Mouse (Mus musculus): ENCODE data around the gene Inpp4b. TPM values are rescaled to one million over a fixed set of nuclear protein-coding genes. Genes with fewer than 3 reads are reported as not detected.

The Inpp4b gene
- total RNA-seq, 1 experiment from 2014 or later, result 5.7 TPM

DNA sequence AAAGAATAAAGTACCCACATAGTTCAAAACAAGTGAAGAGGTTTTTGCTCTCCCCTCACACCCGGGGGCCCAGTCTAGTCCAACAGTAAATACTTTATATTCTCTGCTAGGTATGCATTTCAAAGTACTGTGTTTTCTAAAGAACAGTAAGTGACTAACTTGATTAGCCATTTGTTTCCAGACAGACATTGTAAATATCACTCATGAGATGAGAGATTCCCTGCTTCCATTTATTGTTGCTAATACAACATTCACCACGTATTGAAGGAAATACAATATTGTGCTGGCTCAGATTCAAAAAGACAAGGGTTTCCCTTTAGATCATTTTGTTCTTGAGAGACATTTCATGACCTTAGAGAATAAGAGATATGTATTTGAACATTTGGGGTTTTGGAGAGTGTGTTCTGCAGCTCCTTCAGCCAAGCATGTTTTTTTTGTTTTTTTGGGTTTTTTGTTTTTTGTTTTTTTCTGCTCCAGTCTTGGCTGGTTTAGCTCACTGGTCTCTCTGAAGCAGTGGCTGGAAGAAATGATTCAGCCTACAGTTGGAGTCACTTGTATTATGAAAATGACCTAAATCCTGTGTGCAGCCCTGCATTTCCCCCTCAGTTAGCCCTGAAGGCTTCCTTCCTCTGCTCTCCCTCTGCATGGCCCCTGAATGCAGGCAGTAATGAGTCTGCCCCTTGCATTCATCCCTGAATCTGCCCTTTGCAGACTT lies 426.5 kb downstream of the Inpp4b start:
- ATAC-seq (replicated peaks; ENCODE audit: low read depth, poor library complexity, severe bottlenecking), result no peak

DNA sequence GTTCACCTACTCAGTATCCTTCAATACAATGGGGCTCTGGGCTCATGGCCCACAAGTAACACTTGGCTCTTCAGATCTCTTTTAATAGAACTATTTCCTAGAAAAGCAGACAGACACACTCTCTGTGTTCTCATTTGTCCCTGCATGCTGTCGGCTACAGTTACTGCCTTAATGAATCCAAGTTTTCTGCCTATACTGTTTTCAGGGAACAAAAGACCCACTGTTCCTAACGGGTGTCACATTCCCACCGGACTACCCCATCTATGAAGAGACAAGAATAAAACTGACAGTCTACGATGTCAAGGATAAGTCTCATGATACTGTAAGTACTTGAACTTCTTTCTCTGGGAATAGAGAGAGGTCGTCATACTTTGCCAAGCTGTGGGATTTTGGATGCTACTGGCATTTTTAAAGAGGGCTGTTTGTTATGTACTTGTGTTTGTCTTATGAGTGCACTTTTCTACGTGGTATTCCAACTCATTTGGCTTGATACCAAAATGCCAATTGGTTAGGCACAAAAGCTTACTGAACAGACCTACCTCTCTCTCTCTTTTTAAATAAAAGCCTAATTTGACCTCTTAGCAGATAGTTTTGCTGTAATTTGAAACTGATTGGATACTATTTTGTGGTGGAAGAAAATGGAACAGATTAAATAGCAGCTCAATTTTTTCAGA lies 428.4 kb downstream of the Inpp4b start:
- no peak for ATAC-seq (replicated peaks; ENCODE audit: low read depth, poor library complexity, severe bottlenecking)

DNA sequence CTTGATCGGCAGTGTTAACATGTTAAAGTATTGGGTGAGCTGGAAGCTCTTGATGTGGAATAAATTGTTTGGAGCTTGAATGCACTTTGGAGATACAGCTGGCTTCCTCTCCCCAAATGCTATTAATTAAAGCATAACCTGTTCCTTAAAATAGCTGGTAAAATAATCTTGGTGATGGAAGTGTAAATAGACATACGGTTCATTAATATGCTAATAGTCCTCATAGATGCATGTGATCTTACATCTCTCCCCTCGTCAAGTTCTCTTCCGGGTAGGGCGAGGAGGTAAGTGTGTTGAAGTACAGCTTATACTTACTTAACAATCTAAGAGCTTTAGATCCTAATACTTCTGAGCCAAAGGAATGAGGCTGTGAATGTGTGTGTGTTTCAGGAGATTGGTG lies 430.5 kb downstream of the Inpp4b start:
- no peak for ATAC-seq (replicated peaks; ENCODE audit: low read depth, poor library complexity, severe bottlenecking)

DNA sequence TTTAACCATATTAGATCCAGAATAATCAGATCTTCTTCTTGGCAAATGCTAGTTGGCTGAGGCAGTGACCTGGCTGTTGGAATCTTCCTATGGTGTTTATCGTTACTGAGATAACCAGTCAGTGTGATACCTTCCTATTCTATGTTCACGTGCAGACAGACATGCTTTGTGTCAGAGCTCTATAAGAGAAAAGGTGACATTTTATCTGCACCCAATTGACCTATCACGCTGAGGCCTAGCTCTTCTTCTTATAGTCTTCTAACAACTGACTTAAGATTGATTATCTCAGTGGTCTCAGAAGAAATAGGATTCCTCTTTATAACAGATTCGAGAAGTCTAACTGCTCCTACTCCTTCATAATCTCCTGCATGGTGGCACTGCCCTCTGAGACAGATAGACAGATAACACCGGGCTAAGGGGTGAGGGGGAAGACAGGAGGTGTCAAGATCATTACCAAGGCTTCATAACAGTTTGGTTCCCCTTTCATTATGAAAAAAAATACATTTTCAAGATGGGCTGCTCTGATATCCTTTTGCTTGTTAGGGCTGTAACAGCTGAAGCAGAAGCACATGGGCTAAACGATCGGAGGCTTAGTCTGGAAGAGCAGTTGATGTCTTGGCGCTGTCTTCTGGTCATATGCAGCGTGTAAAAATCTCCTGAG lies 431.1 kb downstream of the Inpp4b start:
- peak; percentile 55 for ATAC-seq (replicated peaks; ENCODE audit: low read depth, poor library complexity, severe bottlenecking)

DNA sequence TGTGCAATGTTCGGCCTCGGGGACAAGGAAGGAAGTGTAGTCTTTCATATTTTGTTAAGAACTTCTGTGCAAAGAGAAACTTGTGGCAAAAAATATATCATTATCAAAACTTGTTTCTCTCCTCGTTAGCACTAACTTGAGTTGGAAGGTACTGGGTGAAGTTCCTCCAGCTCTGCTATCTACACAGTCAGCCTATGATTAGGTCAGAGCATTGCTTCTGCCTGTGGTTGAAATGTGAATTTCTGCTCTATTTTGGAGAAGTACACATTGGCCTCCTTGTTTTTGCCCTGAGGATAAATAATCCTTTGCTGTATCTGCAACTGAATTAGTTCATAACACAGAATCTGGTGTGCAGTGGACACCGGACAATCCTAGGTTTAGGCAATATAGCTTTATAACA lies 431.7 kb downstream of the Inpp4b start:
- ATAC-seq (replicated peaks; ENCODE audit: low read depth, poor library complexity, severe bottlenecking), result peak; percentile 66

DNA sequence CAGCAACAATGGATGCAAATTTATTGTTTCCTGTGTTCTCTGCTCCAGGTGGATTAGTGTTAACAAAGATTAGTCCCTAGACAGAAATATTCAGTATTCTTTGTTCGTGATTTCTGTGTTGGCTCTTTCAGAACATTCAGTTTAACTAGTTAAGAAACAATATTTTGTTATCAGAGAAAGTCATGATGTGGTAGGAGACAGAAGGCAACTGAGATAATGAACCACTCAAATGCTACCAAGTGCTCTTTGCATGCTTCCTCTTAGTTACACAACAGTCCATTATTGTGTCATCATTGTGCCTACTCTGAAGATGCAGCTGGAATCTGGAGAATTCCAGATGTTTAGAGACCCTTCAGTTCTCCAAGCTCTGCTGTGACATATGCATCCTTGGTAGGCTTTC lies 432.1 kb downstream of the Inpp4b start:
- ATAC-seq (replicated peaks; ENCODE audit: low read depth, poor library complexity, severe bottlenecking), result peak; percentile 84

- ATAC-seq (replicated peaks; ENCODE audit: low read depth, poor library complexity, severe bottlenecking), result no peak
These were observed 434.3 kb downstream of the Inpp4b start for GRCm38 (mm10) chr8:81776516-81777237.

GRCm38 (mm10) chr8:81777704-81778103 lies 435.3 kb downstream of the Inpp4b start:
- ATAC-seq (replicated peaks; ENCODE audit: low read depth, poor library complexity, severe bottlenecking), result no peak

DNA sequence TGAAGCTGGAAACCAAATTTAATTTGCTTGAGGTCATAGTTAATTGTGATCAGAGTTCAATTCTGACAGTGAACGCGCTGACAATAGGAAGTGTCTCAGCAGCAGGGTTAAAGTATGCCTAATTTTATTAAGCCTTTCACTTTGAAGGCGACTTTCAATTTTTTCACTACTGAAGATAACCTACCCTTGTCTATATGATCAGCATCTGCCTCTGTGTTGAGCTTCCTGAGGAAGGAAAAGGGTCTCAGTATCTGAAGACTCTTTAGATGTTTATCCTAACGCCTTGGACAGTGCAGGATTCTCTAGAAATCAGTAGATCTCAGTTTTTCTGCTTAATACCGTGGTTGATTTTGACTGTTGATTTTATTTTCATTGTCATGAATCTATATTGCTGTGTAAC lies 437.1 kb downstream of the Inpp4b start:
- ATAC-seq (replicated peaks; ENCODE audit: low read depth, poor library complexity, severe bottlenecking), result no peak

DNA sequence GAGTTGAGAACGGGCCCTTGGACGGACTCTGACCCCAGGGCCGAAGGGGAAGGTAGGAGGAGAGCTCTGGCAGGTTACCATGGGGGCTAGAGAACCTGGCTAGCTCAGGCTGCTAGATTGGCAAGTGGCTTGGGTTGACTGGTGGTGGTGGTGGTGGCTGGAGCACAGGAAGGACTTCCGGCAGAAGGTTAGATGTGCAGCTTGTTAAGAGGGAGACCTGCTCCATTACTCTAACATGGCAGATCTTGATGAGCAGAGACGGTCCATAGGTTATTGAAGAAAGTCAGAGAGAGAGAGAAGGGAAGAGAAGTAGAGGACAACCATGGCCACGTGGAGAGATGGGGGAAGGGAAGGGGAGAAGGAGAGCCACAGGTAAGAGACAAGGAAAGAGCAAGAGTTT lies 437.8 kb downstream of the Inpp4b start:
- no peak for ATAC-seq (replicated peaks; ENCODE audit: low read depth, poor library complexity, severe bottlenecking)

DNA sequence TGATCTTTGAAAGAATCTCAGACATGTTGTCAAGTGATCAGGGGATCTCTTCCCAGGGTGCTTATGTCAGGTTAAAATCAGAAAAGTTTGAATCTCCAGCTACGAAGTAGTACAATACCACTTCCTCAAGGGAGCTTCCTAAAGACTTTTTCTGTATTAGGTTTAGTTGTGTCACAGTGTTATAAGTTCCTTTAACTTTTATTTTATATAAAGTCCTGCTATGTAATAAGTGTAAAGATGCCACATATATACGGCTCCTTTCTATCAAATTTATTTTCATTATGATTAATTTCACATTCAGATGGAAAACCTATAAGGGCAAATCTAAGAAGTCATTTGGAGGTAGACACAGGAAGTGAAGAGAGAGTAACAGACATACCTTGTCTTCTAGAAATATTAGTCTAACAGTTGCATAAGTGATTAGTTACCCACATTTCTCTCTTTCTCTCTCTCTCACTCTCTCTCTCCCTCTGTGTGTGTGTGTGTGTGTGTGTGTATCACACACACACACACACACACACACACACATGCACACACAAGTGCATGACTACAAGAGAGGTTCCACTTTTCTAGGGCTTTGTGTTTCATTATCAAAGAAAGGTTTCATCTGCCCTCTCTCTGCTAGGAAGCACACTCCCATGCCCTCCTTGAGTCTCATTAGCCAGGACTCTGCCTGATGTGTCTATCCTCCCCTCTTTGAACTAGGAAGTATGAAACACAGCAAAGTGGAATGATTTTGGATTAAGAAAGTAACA lies 438.7 kb downstream of the Inpp4b start:
- ATAC-seq (replicated peaks; ENCODE audit: low read depth, poor library complexity, severe bottlenecking), result no peak

DNA sequence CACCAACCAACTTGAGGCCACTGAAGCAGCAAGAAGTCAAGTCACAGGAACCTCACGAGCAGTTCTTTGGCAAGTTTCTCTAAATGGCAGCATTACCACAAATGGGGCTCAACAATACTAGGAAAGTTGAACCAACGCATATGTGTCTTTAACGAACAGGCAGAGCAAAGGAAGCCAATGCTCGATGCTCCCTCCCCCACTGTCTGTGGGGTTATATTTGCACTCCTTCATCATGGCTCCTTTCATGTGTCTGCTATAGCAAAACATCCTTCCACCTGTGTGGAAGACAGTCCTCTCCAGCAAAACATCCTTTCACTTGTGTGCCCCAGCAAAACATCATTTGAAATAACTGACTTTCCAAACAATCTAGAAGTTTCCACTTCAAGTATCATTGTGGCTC lies 440.4 kb downstream of the Inpp4b start:
- ATAC-seq (replicated peaks; ENCODE audit: low read depth, poor library complexity, severe bottlenecking), result no peak

- no peak for ATAC-seq (replicated peaks; ENCODE audit: low read depth, poor library complexity, severe bottlenecking)
These were observed 442.4 kb downstream of the Inpp4b start for GRCm38 (mm10) chr8:81784775-81785174.

- no peak for ATAC-seq (replicated peaks; ENCODE audit: low read depth, poor library complexity, severe bottlenecking)
These were observed 446.1 kb downstream of the Inpp4b start for GRCm38 (mm10) chr8:81788498-81788897.

DNA sequence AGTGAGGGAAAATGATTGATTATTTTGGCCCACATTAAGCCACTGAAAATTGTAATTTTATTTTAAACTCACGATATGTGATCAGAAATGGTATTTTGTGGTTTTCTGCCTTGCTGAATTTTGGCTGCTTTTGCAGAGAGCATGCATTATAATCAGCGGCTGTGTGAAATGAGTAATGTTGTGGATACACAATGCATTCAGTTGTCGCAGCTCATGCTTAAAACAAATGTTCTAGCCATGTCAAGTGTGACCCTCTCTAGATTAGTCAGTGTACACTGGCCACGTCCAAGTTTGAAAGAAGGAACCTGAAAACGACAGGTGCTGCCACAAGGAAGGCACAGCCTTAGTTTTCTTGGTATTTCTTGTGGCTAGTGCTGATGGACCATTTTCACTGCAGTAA lies 450.3 kb downstream of the Inpp4b start:
- no peak for ATAC-seq (replicated peaks; ENCODE audit: low read depth, poor library complexity, severe bottlenecking)

GRCm38 (mm10) chr8:81798501-81798900 lies 456.1 kb downstream of the Inpp4b start:
- no peak for ATAC-seq (replicated peaks; ENCODE audit: low read depth, poor library complexity, severe bottlenecking)

DNA sequence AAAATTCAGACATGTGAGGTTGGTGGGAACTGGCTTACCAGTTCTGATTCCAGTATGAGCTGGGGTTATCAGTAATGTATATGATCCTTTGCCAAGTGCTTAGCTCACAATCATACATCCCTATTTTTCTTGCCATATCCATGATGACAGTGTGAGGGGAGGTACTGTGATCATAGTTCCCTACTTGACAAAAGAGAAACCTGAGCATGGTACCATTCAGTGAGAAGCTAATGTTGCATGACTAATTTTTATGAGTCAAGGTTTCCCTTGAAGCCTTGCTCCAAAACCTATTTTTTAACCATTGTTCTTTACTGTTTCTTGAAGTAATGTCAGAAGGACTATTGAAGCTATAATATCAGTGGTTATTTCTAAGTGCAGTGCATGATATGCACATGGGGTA lies 458.4 kb downstream of the Inpp4b start:
- no peak for ATAC-seq (replicated peaks; ENCODE audit: low read depth, poor library complexity, severe bottlenecking)

DNA sequence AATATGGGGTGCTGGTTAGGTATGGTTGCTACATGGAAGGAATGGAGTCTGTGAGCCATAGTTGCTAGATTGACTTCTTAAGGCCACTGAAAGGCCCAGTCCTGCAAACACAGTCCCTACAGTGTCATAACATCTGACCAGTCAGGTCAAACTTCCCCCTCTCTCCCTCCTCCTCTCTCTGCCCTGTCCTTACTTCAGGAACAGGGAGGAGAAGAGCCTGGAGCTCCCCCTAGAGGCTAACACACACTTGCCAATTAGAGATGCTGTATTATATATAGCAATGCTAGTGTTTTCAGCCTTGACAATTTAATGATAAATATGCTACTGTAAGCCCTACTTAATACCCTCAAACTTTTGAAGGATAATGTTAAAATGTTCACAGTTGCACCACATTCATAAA lies 464.4 kb downstream of the Inpp4b start:
- peak; percentile 98 for ATAC-seq (replicated peaks; ENCODE audit: low read depth, poor library complexity, severe bottlenecking)

GRCm38 (mm10) chr8:81807578-81807977 lies 465.2 kb downstream of the Inpp4b start:
- no peak for ATAC-seq (replicated peaks; ENCODE audit: low read depth, poor library complexity, severe bottlenecking)

- ATAC-seq (replicated peaks; ENCODE audit: low read depth, poor library complexity, severe bottlenecking), result no peak
These were observed 466.1 kb downstream of the Inpp4b start for GRCm38 (mm10) chr8:81808406-81808805.
